Mouse (Mus musculus): Measurements from ENCODE around the gene Lin52. TPM values are rescaled to one million over a fixed set of nuclear protein-coding genes. Genes with fewer than 3 reads are reported as not detected.

Lin52 gene
- total RNA-seq (2022): 10 to 100 TPM in 3 of 4 experiments, 1 to 10 TPM in 1; 9.7 to 11.6 (median 10.5) TPM

GRCm38 (mm10) chr12:84450718-84451646 lies at the start of gene Lin52, which contains the start of gene Aldh6a1:
Lin52 (plus strand) TSS chr12:84451422.
Aldh6a1 (minus strand) TSS chr12:84451004.
- peak; percentile 96 to 98 for DNase-seq (ENCODE audit: low spot score in 2 of 2)

GRCm38 (mm10) chr12:84402923-84403322 lies 48.3 kb upstream of the Lin52 start:
- DNase-seq (ENCODE audit: low spot score in 2 of 2): no peak

DNA sequence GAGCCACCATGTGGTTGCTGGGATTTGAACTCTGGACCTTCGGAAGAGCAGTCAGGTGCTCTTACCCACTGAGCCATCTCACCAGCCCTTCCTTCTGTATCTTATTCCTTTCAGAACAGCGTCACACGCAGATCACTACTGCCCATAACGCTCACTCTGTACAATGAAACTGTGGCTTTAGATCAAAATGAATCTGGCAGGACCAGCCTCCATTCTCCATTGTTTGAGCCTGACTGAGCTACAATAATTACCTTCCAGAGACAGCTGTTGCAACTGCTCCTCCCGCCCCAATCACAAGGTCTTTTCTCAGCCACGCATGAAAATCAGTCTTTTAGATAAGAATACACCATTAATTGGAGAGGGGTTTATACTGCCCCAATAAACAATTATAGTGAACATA lies 46.7 kb upstream of the Lin52 start:
- no peak for DNase-seq (ENCODE audit: low spot score in 2 of 2)

DNA sequence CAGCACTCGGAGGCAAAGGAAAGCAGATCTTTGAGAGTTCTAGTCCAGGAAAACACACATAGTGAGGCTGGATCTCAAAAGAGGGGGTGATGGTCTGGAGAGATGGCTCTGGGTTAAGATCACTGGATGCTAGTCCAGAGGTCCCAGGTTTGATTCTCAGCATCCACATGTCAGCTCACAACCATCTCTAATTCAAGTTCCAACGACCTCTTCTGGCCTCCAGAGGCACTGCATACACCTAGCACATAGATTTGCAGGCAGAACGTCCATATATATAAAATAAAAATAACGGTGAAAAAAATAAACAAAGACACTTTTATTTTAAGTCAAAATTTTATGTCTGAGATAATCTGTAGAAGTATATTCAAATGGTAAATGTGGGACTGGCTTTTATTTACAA lies 44.0 kb upstream of the Lin52 start:
- DNase-seq (ENCODE audit: low spot score in 2 of 2): no peak

GRCm38 (mm10) chr12:84407874-84408818 lies 43.1 kb upstream of the Lin52 start:
- DNase-seq (ENCODE audit: low spot score in 2 of 2): peak in 1 of 2 experiments; percentile 11

DNA sequence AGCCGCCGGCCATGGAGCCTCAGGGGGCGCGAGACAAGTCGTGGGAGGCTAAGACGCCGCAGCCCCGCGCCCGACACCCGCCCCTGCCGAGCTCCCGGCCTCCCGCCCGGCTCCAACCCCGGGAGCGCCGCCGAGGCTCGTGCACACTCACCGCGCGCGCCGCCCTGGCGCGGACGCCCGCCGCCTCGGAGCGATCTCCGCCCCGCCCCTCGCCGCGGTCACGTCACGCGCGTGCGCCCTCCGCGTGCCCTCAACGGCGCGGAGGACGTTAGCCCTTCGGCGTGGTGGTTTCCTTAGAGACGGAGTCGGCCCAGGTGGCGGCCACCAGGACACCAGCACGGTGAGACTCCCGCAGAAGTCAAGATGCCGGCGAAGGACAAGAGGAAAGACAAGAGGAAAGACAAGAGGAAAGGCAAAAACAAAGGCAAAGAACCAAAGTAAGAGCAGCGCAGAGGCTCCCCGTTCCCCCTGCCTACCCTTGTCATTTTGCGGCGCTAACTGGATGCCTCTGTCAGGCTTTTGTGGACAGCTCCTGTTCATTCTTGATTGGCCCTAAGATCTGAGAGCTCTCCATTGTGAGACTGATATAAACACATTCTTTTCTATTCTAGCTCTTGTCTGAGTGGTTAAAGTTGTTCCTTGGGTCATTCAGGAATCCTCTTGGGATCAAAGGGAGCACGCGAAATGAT lies 42.3 kb upstream of the Lin52 start, which contains the start of the genes Entpd5 and Bbof1:
Gene Entpd5, minus strand, starts transcription at position 211 of the 689 bp plus-strand sequence.
Gene Bbof1, plus strand, starts transcription at position 253 of the 689 bp plus-strand sequence.
- DNase-seq (ENCODE audit: low spot score in 2 of 2): peak; percentile 76 to 83

DNA sequence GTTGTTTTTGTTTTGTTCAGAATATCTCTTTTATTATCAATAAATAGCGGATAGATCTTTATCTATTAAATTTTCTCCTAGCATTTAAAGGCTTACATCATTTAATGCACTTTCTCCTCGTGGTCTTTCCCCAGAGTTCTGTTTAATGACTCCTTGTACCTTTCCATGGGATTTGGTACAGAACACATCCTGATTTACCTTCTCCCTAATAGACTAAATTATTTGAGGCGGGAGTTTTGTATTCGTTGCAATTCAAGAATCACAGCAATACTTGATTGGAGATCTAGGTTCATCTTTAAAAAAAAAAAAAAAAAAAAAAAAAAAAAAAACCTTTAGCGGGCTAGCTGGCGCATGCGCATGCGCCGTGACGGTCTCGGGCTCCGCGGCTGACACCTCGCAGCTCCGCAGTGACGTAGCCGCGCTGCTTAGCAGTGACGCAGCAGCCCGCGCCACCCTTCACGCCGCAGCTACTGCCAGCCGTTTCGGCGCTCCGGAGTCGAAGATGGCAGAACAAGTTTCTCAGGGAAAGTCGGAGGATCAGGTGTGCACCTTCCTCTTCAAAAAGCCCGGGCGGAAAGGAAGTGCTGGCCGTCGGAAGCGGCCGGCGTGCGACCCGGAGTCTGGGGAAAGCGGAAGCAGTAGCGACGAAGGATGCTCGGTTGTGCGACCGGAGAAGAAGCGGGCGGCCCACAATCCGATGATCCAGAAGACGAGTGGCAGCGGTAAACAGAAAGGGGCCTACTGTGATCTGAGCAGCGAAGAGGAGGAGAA lies 34.2 kb upstream of the Lin52 start, which contains the start of gene Rnf113a2:
Gene Rnf113a2, plus strand, starts transcription at position 363 of the 771 bp plus-strand sequence.
- DNase-seq (ENCODE audit: low spot score in 2 of 2): peak; percentile 59 to 72

GRCm38 (mm10) chr12:84417605-84417922 lies 33.7 kb upstream of the Lin52 start:
- DNase-seq (ENCODE audit: low spot score in 2 of 2): no peak

DNA sequence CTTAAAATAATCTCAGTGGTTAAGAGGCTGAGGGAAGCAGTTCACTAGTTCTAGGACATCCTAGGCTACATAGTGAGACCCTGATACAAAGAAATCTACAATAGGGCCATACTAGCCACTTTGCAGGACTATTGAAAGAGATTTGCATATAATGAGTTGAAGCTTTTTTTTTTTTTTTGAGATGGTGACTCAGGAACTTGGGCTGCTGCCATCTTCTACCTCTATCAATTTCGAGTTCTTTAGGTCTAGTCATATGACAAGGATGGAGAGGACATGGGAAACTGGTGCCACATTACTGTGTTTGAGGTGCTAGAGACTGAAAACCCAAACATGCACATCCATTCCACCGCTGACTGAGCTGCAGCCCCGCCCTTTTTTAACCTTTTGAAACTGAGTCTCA lies 27.2 kb upstream of the Lin52 start:
- DNase-seq (ENCODE audit: low spot score in 2 of 2): no peak

DNA sequence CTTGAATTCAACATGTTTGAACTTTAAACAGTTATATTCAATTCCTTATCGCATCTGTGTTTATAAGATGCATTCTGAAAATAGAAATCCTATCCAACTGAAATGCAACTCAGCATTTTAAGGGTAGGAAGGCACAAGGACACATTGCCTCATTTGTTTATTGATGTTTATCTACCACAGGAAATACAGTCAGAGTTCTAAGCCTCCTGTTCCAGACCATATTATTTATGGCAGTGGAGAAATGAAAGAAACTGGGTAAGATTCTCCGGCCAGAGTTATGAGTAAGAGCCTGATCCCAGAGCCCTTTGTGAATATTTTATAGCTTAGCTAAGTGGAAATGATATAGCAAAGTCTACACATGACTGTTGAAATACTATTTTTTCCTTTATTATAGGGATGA lies 21.4 kb upstream of the Lin52 start:
- no peak for DNase-seq (ENCODE audit: low spot score in 2 of 2)

GRCm38 (mm10) chr12:84438697-84439096 lies 12.5 kb upstream of the Lin52 start:
- no peak for DNase-seq (ENCODE audit: low spot score in 2 of 2)

DNA sequence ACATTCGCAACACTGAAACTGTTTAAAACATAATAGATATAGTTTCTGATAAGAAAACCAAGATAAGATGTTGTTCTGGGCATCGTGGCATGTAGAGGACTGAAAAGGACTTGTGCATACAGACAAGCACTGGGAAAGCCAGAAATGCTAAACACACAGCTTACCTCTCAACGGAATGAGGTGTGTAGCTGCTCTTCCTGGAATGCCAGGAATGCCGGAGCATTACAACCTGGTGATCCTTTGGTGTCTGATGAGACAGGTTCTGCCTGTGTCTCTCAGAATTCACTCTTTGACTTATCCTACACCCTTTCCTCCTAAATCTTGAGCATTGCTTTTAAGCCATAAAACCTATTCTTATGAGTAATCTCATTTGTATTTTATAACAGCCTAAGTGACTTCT lies 8.7 kb upstream of the Lin52 start:
- DNase-seq (ENCODE audit: low spot score in 2 of 2): no peak

DNA sequence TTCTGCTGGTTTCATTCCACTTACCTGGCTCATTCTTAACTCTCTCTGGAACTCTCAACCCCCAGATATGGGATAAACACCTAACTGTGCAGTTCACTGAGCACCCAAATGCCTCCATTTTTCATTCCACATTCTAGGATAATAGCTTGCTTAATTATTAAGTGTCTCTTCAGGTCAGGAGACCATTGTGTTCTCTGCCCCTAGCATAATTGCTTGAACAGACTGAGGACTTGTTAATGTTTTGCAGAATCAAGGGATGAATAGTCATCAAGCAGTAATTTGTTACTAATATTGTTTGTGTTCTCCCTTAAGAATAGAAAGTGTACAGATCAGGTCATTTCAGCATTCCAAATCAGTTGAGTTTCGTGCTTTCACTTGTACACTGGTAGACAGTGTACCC lies 3.8 kb upstream of the Lin52 start:
- no peak for DNase-seq (ENCODE audit: low spot score in 2 of 2)

- no peak for DNase-seq (ENCODE audit: low spot score in 2 of 2)
These were observed 3.0 kb upstream of the Lin52 start for GRCm38 (mm10) chr12:84448181-84448580.

DNA sequence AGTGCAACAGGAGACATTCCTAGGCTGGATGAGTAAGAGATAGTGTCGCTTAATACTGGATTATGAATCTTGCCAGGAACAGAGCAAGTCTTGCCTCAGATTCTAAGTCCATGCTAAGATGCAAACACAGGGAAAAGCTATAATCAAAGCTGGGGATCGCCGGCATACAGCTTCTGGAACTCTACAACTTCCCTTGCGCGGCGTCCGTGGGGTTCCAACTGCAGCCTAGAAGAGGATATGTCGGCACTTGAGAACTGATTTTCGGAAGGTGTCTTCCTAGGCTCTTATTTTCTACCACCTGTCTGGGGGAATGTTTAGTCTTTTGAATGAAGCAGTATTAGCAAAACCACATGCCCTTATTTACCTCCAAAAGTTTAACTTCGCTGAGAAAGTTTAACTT lies 1.3 kb upstream of the Lin52 start:
- DNase-seq (ENCODE audit: low spot score in 2 of 2): no peak

DNA sequence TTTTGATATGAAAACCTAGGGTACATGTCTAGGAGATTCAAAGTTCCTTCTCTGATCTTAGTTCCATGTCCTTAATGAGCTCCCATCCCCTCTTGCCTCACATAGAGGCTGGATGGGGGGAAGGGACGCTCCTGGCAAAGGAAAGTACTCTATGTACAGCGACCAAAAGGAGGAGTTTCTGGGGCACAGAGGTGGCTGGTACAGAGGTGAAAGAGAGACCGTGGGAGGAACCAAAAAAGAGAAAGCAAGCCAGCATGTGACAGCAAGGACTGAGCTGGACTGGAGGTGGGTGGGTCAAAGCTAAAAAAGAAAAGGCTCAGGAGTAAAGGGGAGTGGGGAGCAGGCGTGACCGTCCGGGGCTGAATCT lies 888 bp upstream of the Lin52 start:
- no peak for DNase-seq (ENCODE audit: low spot score in 2 of 2)

- no peak for DNase-seq (ENCODE audit: low spot score in 2 of 2)
These were observed 579 bp downstream of the Lin52 start for GRCm38 (mm10) chr12:84451801-84452200.

GRCm38 (mm10) chr12:84456911-84457310 lies 5.7 kb downstream of the Lin52 start:
- no peak for DNase-seq (ENCODE audit: low spot score in 2 of 2)

- no peak for DNase-seq (ENCODE audit: low spot score in 2 of 2)
These were observed 8.6 kb downstream of the Lin52 start for GRCm38 (mm10) chr12:84459845-84460244.

DNA sequence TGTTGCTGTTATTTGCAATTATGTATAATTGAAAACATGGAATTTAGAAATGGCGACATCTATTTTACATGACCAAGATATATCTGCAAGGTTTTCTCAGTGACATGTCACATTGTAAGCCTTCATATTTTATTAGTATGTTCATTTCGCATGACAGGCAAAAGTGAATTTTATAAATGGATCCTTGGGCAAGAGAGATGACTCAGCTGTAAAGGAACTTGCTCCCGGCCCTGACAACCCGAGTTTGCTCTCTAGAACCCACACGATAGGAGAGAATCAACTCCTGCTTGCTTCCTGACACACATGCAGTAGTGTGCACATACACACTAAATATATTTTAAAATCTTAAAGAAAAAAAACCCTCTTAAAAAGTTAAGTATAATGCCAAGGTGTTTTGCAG lies 10.2 kb downstream of the Lin52 start:
- DNase-seq (ENCODE audit: low spot score in 2 of 2): no peak
